Mouse (Mus musculus) lung, adult 2 months (tissue): Measurements from ENCODE around the gene Camk1d. TPM values are rescaled to one million over a fixed set of nuclear protein-coding genes. Genes with fewer than 3 reads are reported as not detected.
A peak's percentile ranks its signal among the peaks of the same experiment; 100 is the strongest.

Source experiments
- DNase-seq: peaks from one replicate; pipeline ENCODE4 v3.0.0; 2022
- H3K4me1 ChIP-seq: fragments of 200-500 bp; 2 replicates; pipeline ENCODE4 v1.6.1; 2011; ENCODE audit warnings: low read length; ENCODE audit not compliant: control insufficient read depth, insufficient read depth
- H3K4me3 ChIP-seq: fragments of 200-500 bp; replicated peaks from 2 replicates; pipeline ENCODE3; 2011; ENCODE audit warnings: low read depth, mild to moderate bottlenecking, control low read depth, low read length; ENCODE audit errors: extremely low read depth
- CTCF ChIP-seq: fragments of 200-500 bp; IDR thresholded peaks from 2 replicates; pipeline ENCODE4 v1.5.1; 2011; ENCODE audit warnings: mild to moderate bottlenecking, low read length, control low read depth; ENCODE audit not compliant: insufficient read depth
- POLR2A ChIP-seq: fragments of 200-500 bp; IDR thresholded peaks from 2 replicates; pipeline ENCODE4 v1.6.1; 2011; ENCODE audit warnings: low read depth, mild to moderate bottlenecking, control low read depth, low read length, borderline replicate concordance; ENCODE audit errors: extremely low read depth
- WGBS: fragments of 180-500 bp; shearing (Covaris S2); methylation state at CpG from one replicate; pipeline ENCODE4 v1.1.7; 2018; 5-methylcytosine and 5-hydroxymethylcytosine counted together
- polyA plus RNA-seq: library from polyadenylated mRNA; depleted of rRNA; stranded (reverse); fragments of >200 nt; gene quantifications from 2 replicates; pipeline ENCODE4 v1.2.3, GENCODE M21; 2012

Gene Camk1d
- polyA plus RNA-seq, 1 experiment, result 3.8 TPM

GRCm38 (mm10) chr2:5713325-5714210, 747 bp downstream of the Camk1d start:
- DNase-seq, result peak; percentile 27
- no peaks in the 10 kb centered on the region for H3K4me1 ChIP-seq
- WGBS, result 1% methylated on average over 49 of the region's 49 CpGs
- H3K4me3 ChIP-seq, result peak overlapping the region; percentile 72
- TF ChIP-seq POLR2A (no peak), CTCF (no peak)

DNA sequence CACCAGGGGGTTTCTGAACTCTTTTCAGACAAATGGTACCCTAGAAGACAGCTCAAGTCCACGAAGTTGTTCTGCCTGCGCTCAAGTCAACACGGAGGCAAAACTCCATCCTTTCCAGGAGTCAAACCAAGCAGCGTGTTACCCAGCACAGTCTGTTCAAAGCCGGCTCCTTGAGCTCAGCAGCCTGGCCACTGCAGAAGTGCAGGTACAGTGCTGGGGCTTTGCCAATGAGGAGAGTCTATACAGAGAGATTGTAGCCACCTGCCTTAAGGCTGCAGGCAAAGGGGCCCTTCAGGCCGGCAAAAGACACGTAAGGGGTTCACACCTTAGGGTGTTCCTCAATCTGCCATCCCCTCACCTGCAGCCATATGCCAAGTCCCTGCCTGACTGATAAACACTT, 2.1 kb downstream of the Camk1d start:
- Histone ChIP-seq H3K4me1 (no peaks in the 10 kb centered on the region), H3K4me3 (no peak overlapping the region)
- WGBS, result 68% methylated on average over 7 of the region's 7 CpGs
- TF ChIP-seq CTCF (no peak), POLR2A (no peak)
- DNase-seq, result no peak

DNA sequence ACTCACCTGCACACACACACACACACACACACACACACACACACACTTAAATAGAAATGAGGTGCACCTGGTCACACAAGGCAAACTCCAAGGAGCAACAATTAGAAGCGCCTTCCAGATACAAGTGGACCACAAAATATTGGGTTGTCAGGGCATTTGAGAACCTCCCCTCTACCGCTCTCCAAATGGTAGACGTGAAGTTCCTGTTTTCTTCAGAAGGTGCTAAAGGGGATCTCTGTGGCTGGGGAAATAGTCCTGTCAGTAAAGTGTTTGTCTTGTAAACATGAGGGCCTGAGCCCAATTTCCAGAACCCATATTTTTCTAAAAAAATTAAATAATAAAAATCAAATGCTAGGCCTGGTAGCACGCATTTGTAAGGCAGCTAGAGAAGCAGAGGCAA, 4.4 kb downstream of the Camk1d start:
- Histone ChIP-seq H3K4me1 (no peaks in the 10 kb centered on the region), H3K4me3 (no peak overlapping the region)
- WGBS, result 85% methylated on average over 4 of the region's 4 CpGs
- DNase-seq, result no peak
- TF ChIP-seq CTCF (no peak), POLR2A (no peak)

DNA sequence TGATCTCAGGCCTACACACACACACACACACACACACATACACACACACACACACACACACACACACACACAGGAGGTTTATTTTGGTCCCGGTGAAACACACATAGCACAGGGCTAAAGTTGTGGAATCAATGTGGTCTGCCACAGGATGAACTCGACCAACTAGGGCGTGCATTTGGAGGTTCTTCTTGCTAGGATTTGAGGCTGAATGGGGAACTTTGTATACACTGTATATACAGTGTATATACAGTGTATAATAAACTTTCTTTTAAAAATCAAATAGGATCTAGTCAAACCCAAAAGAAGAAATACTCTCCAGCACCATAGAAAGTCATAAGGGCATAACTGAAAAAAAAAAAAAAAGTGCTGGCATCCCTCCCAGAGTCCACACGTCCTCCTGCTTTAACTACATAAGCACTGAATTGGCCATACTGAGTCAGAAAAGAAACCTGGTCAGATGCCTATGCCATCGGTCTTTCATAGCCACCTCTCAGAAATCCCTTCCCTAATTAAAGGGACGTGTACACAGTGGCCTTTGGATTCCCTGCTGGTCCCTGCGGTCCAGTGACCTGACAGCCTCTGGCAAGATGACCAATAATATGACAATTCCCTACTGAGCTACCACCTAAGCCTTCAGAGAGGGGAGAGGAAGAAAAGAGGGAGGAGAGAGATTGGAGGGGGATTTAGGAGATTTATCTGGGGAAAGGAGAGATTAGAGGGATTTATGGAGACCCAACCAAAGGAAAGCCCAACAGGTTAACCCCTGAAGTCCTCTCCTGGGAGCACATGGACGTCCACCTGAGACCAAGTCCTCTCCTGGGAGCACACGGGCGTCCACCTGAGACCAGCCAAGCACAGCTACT, 6.2 kb downstream of the Camk1d start:
- DNase-seq, result no peak
- TF ChIP-seq POLR2A, result no peak
- TF ChIP-seq CTCF, result no peak
- H3K4me3 ChIP-seq, result no peak overlapping the region
- WGBS, result 59% methylated on average over 10 of the region's 10 CpGs
- no peaks in the 10 kb centered on the region for H3K4me1 ChIP-seq

DNA sequence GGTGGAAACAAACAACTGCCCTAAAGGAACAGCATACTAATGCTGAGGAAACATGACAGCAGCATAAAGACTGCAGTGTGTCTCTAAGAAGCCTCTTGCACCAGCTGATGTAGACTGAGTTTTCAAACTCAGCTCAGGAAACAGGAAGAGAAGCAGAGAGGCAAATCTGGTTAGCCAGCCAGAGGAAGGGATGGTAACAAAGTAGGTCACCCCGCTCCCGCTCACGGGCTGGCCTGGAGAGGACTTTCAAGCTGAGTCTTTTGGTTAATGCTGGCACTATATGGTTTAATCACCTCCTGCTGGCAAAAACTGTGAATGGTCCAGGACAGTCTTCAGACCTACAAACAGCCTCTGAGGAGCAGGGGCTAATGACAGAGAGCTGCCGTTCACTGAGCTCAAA, 7.7 kb downstream of the Camk1d start:
- H3K4me1 ChIP-seq, result no peaks in the 10 kb centered on the region
- no peak for DNase-seq
- TF ChIP-seq POLR2A, result no peak
- 48% methylated on average over 4 of the region's 4 CpGs for WGBS
- no peak overlapping the region for H3K4me3 ChIP-seq

GRCm38 (mm10) chr2:5702370-5702769, 11.9 kb downstream of the Camk1d start:
- no peak for DNase-seq
- WGBS, result 79% methylated on average over 2 of the region's 2 CpGs
- no peaks in the 10 kb centered on the region for H3K4me1 ChIP-seq
- H3K4me3 ChIP-seq, result no peak overlapping the region
- TF ChIP-seq POLR2A (no peak), CTCF (no peak)

DNA sequence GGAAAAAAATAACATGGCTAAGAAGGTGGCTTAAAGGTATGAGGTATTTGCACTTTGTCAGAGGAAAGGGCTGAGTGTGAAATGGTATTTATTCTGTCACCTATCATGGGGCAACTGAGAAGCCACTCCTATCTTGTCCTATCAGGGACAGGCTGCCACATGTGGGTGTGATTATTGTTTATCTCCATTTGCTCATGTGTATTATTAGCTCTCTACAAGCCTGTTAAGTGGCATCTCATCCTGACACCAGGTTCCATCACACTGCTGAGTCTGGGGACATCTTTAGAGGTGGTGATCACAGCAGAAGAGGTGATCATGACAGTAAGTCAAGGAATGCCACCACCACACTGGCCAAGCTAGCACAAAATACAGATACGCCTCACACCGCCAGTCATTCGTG, 13.4 kb downstream of the Camk1d start:
- WGBS, result 95% methylated on average over 3 of the region's 3 CpGs
- DNase-seq, result no peak
- H3K4me1 ChIP-seq, result no peaks in the 10 kb centered on the region

DNA sequence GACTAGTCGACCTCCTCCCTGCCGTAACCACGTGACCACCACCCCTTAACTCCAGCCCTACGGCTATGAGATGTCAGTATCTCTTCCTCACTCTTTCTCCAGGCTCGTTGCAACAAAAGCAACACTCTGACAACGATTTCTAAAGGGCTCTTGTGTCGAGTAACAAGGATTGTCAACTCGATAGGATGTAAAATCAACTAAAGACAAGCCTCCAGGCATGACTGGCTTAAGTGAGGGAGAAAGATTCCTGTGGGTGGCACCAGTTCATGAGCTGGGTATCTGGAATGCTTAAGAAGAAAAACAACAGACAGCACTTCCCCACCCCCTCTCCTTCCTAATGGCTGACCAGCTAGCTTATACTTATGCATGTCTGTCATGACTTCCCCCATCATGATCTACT, 15.9 kb downstream of the Camk1d start:
- no peak for DNase-seq
- WGBS, result 62% methylated on average over 8 of the region's 8 CpGs
- no peak for TF ChIP-seq POLR2A
- no peak for TF ChIP-seq CTCF
- no peak overlapping the region for H3K4me3 ChIP-seq
- no peaks in the 10 kb centered on the region for H3K4me1 ChIP-seq

More for the DNA sequence above, 13.4 kb downstream of the Camk1d start:
- H3K4me3 ChIP-seq, result no peak overlapping the region
- TF ChIP-seq POLR2A (no peak), CTCF (no peak)

- WGBS, result 74% methylated on average over 9 of the region's 9 CpGs
- Histone ChIP-seq H3K4me1 (no peaks in the 10 kb centered on the region; the same call in 1 of the 2 replicates), H3K4me3 (no peak overlapping the region)
- TF ChIP-seq POLR2A, result no peak
- no peak for TF ChIP-seq CTCF
- no peak for DNase-seq
These were observed 20.2 kb downstream of the Camk1d start for GRCm38 (mm10) chr2:5694094-5694493.
